ENCODE assay signal across 12 mouse cellular contexts in the genomic region with DNA sequence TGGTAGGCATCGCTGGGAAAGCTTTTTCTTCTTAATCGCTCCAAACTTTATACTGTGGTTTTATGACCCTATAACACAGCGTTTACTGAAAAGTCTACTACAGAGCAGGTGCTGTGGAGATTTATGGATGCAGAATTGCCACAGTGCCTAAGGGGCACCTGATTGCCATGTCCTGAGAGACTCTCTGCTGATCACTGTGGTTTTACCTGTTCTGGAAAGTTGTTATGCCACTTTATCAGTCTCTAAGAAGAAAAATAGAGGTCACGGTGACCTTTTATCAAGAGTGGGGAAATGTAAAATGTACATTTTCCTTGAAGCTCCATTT.
DNase-seq lines count a peak whose midpoint lies in the region; ATAC-seq and TF ChIP-seq lines count a peak whose summit lies in the region.
"Had no signal": no experiment of that assay in that cellular context is flagged by ENCODE, and none has a peak within 500 bp of the region (broad histone marks: within the 10 kb centered on the region; RNA-seq: fewer than 3 reads in every experiment).

No protein-coding gene starts in this region.

- H3K4me3 ChIP-seq in heart, embryonic 10.5 days: no peak overlapping the region
- H3K4me3 ChIP-seq in lung, embryonic 14.5 days (ENCODE audit: low read depth, low read length): no peak overlapping the region
- H3K4me3 ChIP-seq in intestine, embryonic 15.5 days (replicated peaks): no peak overlapping the region
- H3K4me3 ChIP-seq in stomach, embryonic 16.5 days (replicated peaks; ENCODE audit: low read length): no peak overlapping the region

- intact Hi-C loops in heart, postnatal 10 days (cut with DNase I): no loop called here

- ATAC-seq in lung, embryonic 14.5 days (ENCODE audit: insufficient read depth): no peak
- ATAC-seq in intestine, embryonic 15.5 days: peak; percentile 41
- ATAC-seq in stomach, embryonic 16.5 days (ENCODE audit: insufficient read depth, low FRiP score): no peak

- H3K4me2 ChIP-seq in lung, embryonic 14.5 days: no peak overlapping the region
- H3K4me2 ChIP-seq in intestine, embryonic 15.5 days (replicated peaks): no peak overlapping the region
- no peak overlapping the region for H3K4me2 ChIP-seq in stomach, embryonic 16.5 days (ENCODE audit: low read depth, low read length)

- WGBS in heart, embryonic 10.5 days: 61% methylated on average over 4 of the region's 4 CpGs
- 63% methylated on average over 4 of the region's 4 CpGs for WGBS in lung, embryonic 14.5 days
- WGBS in intestine, embryonic 15.5 days: 39% methylated on average over 4 of the region's 4 CpGs
- 56% methylated on average over 4 of the region's 4 CpGs for WGBS in stomach, embryonic 16.5 days

- no peaks in the 10 kb centered on the region for H3K36me3 ChIP-seq in heart, embryonic 10.5 days
- no peaks in the 10 kb centered on the region for H3K36me3 ChIP-seq in lung, embryonic 14.5 days (ENCODE audit: insufficient read depth)
- H3K36me3 ChIP-seq in intestine, embryonic 15.5 days: no peaks in the 10 kb centered on the region
- no peaks in the 10 kb centered on the region for H3K36me3 ChIP-seq in stomach, embryonic 16.5 days (ENCODE audit: control insufficient read depth, insufficient read depth, low read length)

- peak overlapping the region; percentile 72; the same call in 1 of the 2 replicates for H3K27ac ChIP-seq in heart, embryonic 10.5 days
- peak overlapping the region; percentile 6; the same call in 1 of the 2 replicates for H3K27ac ChIP-seq in lung, embryonic 14.5 days (ENCODE audit: low read depth)
- H3K27ac ChIP-seq in intestine, embryonic 15.5 days: 0 out of 2 replicates have a peak overlapping the region, but pooled peaks have one; percentile 42
- peak overlapping the region; percentile 67 for H3K27ac ChIP-seq in stomach, embryonic 16.5 days (ENCODE audit: low read length)

- DNase-seq in heart, embryonic 10.5 days (ENCODE audit: low spot score): no peak
- no peak for DNase-seq in heart, postnatal 10 days
- no peak for DNase-seq in lung, embryonic 14.5 days
- DNase-seq in lung, postnatal 4 days: no peak
- no peak for DNase-seq in layer of hippocampus, adult 18-20 months (ENCODE audit: low spot score in 2 of 2)
- DNase-seq in spleen, postnatal 10 days (ENCODE audit: low spot score in 2 of 2): no peak
- DNase-seq: cerebellum, adult 18-20 months; kidney, postnatal 14 days; spleen, adult 18-20 months; thymus, adult 2 months had no signal

- H3K9me3 ChIP-seq in heart, embryonic 10.5 days: no peaks in the 10 kb centered on the region
- H3K9me3 ChIP-seq in lung, embryonic 14.5 days (ENCODE audit: low read depth, low read length): no peaks in the 10 kb centered on the region
- H3K9me3 ChIP-seq in intestine, embryonic 15.5 days: no peaks in the 10 kb centered on the region
- no peaks in the 10 kb centered on the region for H3K9me3 ChIP-seq in stomach, embryonic 16.5 days (replicated peaks; ENCODE audit: control insufficient read depth, low read length)

- no peak overlapping the region for H3K9ac ChIP-seq in lung, embryonic 14.5 days
- H3K9ac ChIP-seq in intestine, embryonic 15.5 days: no peak overlapping the region
- H3K9ac ChIP-seq in stomach, embryonic 16.5 days (ENCODE audit: low read length): no peak overlapping the region

- no peaks in the 10 kb centered on the region for H3K27me3 ChIP-seq in heart, embryonic 10.5 days (ENCODE audit: insufficient read depth, poor library complexity, severe bottlenecking)
- H3K27me3 ChIP-seq in lung, embryonic 14.5 days (ENCODE audit: insufficient read depth, low read length): no peaks in the 10 kb centered on the region
- no peaks in the 10 kb centered on the region for H3K27me3 ChIP-seq in intestine, embryonic 15.5 days (replicated peaks)
- H3K27me3 ChIP-seq in stomach, embryonic 16.5 days (ENCODE audit: control insufficient read depth, insufficient read depth, low read length): no peaks in the 10 kb centered on the region

- TF ChIP-seq CTCF in lung, embryonic 14.5 days (IDR thresholded peaks at IDR 0.05; ENCODE audit: low read depth): no peak

- H3K4me1 ChIP-seq in heart, embryonic 10.5 days: peaks cover 3% of the 10 kb centered on the region; the same call in 1 of the 2 replicates
- H3K4me1 ChIP-seq in lung, embryonic 14.5 days (ENCODE audit: insufficient read depth): no peaks in the 10 kb centered on the region
- H3K4me1 ChIP-seq in intestine, embryonic 15.5 days (replicated peaks): peaks cover 3% of the 10 kb centered on the region; the same call in 1 of the 2 replicates
- 0 out of 2 replicates have a peak, but pooled peaks cover 4% of the 10 kb centered on the region for H3K4me1 ChIP-seq in stomach, embryonic 16.5 days (ENCODE audit: control insufficient read depth, insufficient read depth, low read length)

Comparison
In these comparisons a context has a peak if more than half of its experiments do, and no peak if none do; other contexts are left out.
1. H3K27ac ChIP-seq: peak in every context shown above with its lines; median percentile 72 in heart, embryonic 10.5 days; 67 in stomach, embryonic 16.5 days; 42 in intestine, embryonic 15.5 days; 6 in lung, embryonic 14.5 days.